Mouse (Mus musculus) embryonic facial prominence, embryonic 14.5 days (tissue): ENCODE measurements around the gene Cnn3. TPM values are rescaled to one million over a fixed set of nuclear protein-coding genes. Genes with fewer than 3 reads are reported as not detected.

Experiments used
- ATAC-seq: fragments of 200-750 bp; cut with Nextera tagmentation; 2 replicates; pipeline ENCODE4 v1.8.0; 2017; ENCODE audit warnings: low read depth, moderate number of reproducible peaks, moderate TSS enrichment
- DNase-seq: peaks from one replicate; pipeline ENCODE4 v3.0.0-alpha.2; 2015; ENCODE audit warnings: low spot score
- H3K27ac ChIP-seq: fragments of 300-500 bp; sonication (generic); replicated peaks from 2 replicates; pipeline ENCODE4 v1.5.1; 2014; ENCODE audit warnings: low read depth, mild to moderate bottlenecking, low read length, moderate library complexity
- H3K27me3 ChIP-seq: fragments of 300-500 bp; sonication (generic); replicated peaks from 2 replicates; pipeline ENCODE4 v1.6.1; 2014; ENCODE audit warnings: low read length; ENCODE audit not compliant: control insufficient read depth, insufficient read depth
- H3K36me3 ChIP-seq: fragments of 300-500 bp; sonication (generic); 2 replicates; pipeline ENCODE4 v1.6.1; 2014; ENCODE audit warnings: low read length, mixed read lengths; ENCODE audit not compliant: control insufficient read depth, insufficient read depth
- H3K4me1 ChIP-seq: fragments of 300-500 bp; sonication (generic); 2 replicates; pipeline ENCODE4 v1.6.1; 2014; ENCODE audit warnings: antibody characterized with exemption, low read length; ENCODE audit not compliant: control insufficient read depth, insufficient read depth
- H3K4me2 ChIP-seq: fragments of 300-500 bp; sonication (generic); 2 replicates; pipeline ENCODE4 v1.6.1; 2014; ENCODE audit warnings: low read depth, mild to moderate bottlenecking, low read length, moderate library complexity, mixed read lengths
- H3K4me3 ChIP-seq: fragments of 300-500 bp; sonication (generic); 2 replicates; pipeline ENCODE4 v1.5.1; 2014; ENCODE audit warnings: low read depth, mild to moderate bottlenecking, low read length
- H3K9ac ChIP-seq: fragments of 300-500 bp; sonication (generic); 2 replicates; pipeline ENCODE4 v1.6.1; 2014; ENCODE audit warnings: low read depth, mild to moderate bottlenecking, low read length, moderate library complexity, mixed read lengths
- H3K9me3 ChIP-seq: fragments of 300-500 bp; sonication (generic); 2 replicates; pipeline ENCODE4 v1.6.1; 2016; ENCODE audit warnings: low read length; ENCODE audit not compliant: control insufficient read depth
- WGBS: fragments of 180-500 bp; shearing (Covaris S2); extraction: QIAGEN DNeasy Blood & Tissue Kit; methylation state at CpG from one replicate; pipeline ENCODE4 v1.1.7; 2014; 5-methylcytosine and 5-hydroxymethylcytosine counted together
- polyA plus RNA-seq: library from polyadenylated mRNA; unstranded; fragments of >200 nt; fragmentation: Nextera tagmentation; extraction: Ambion mirVana; gene quantifications from 2 replicates; pipeline ENCODE4 v1.2.1, GENCODE M21; 2014

Gene Cnn3
- 870 and 944 TPM in 2 replicates for polyA plus RNA-seq

GRCm38 (mm10) chr3:121425861-121426620, at the start of gene Cnn3:
Gene Cnn3, plus strand, starts transcription at chr3:121426497.
- ATAC-seq = peak; percentile 91
- peak within 1 kb of the TSS; percentile 93 for H3K4me2 ChIP-seq
- H3K36me3 ChIP-seq = no peaks in the 10 kb centered on the region
- no peaks in the 10 kb centered on the region for H3K9me3 ChIP-seq
- H3K4me1 ChIP-seq = peaks cover 30% of the 10 kb centered on the region
- peak within 1 kb of the TSS; percentile 99 for H3K27ac ChIP-seq
- under 1% methylated on average over 25 of the region's 66 CpGs for WGBS
- H3K4me3 ChIP-seq = peak within 1 kb of the TSS; percentile 70
- H3K27me3 ChIP-seq = 0 out of 2 replicates have a peak, but pooled peaks cover 4% of the 10 kb centered on the region
- peak; percentile 97 for DNase-seq
- H3K9ac ChIP-seq = peak within 1 kb of the TSS; percentile 98

GRCm38 (mm10) chr3:121378708-121379612, 47.3 kb upstream of the Cnn3 start:
- Histone ChIP-seq H3K4me3 (no peak overlapping the region), H3K9me3 (no peaks in the 10 kb centered on the region), H3K36me3 (no peaks in the 10 kb centered on the region), H3K9ac (no peak overlapping the region), H3K4me1 (peaks cover 27% of the 10 kb centered on the region), H3K27me3 (no peaks in the 10 kb centered on the region), H3K27ac (no peak overlapping the region), H3K4me2 (0 out of 2 replicates have a peak overlapping the region, but pooled peaks have one; percentile 2)
- 17% methylated on average over 15 of the region's 15 CpGs for WGBS
- peak; percentile 61 for DNase-seq
- 0 out of 2 replicates have a peak, but pooled peaks have one; percentile 53 for ATAC-seq

GRCm38 (mm10) chr3:121379699-121380098, 46.6 kb upstream of the Cnn3 start:
- Histone ChIP-seq H3K36me3 (no peaks in the 10 kb centered on the region), H3K9ac (no peak overlapping the region), H3K4me2 (no peak overlapping the region), H3K4me3 (no peak overlapping the region), H3K9me3 (no peaks in the 10 kb centered on the region), H3K4me1 (peaks cover 27% of the 10 kb centered on the region), H3K27ac (no peak overlapping the region), H3K27me3 (no peaks in the 10 kb centered on the region)
- DNase-seq = no peak
- WGBS = 54% methylated on average over 5 of the region's 5 CpGs
- ATAC-seq = no peak

GRCm38 (mm10) chr3:121387471-121388009, 38.8 kb upstream of the Cnn3 start:
- Histone ChIP-seq H3K4me1 (peaks cover 28% of the 10 kb centered on the region), H3K9ac (no peak overlapping the region), H3K27ac (no peak overlapping the region), H3K36me3 (no peaks in the 10 kb centered on the region), H3K4me2 (no peak overlapping the region), H3K4me3 (no peak overlapping the region), H3K27me3 (no peaks in the 10 kb centered on the region), H3K9me3 (no peaks in the 10 kb centered on the region)
- DNase-seq (no peak), ATAC-seq (no peak)
- WGBS = 66% methylated on average over 3 of the region's 3 CpGs

- no peak overlapping the region for H3K4me3 ChIP-seq
- H3K27ac ChIP-seq = peak overlapping the region; percentile 78
- H3K9ac ChIP-seq = no peak overlapping the region
- no peaks in the 10 kb centered on the region for H3K27me3 ChIP-seq
- peak overlapping the region; percentile 46; the same call in 1 of the 2 replicates for H3K4me2 ChIP-seq
- no peaks in the 10 kb centered on the region for H3K9me3 ChIP-seq
- no peak for DNase-seq
- peaks cover 28% of the 10 kb centered on the region for H3K4me1 ChIP-seq
- H3K36me3 ChIP-seq = no peaks in the 10 kb centered on the region
- no peak for ATAC-seq
- 66% methylated on average over 8 of the region's 8 CpGs for WGBS
Observed at GRCm38 (mm10) chr3:121389366-121389765, 36.9 kb upstream of the Cnn3 start.

GRCm38 (mm10) chr3:121389860-121390530, 36.3 kb upstream of the Cnn3 start:
- peaks cover 28% of the 10 kb centered on the region for H3K4me1 ChIP-seq
- H3K36me3 ChIP-seq = no peaks in the 10 kb centered on the region
- peak; percentile 94 for DNase-seq
- H3K9ac ChIP-seq = peak overlapping the region; percentile 28; the same call in 1 of the 2 replicates
- peak; percentile 89 for ATAC-seq
- 0 out of 2 replicates have a peak overlapping the region, but pooled peaks have one; percentile 11 for H3K4me3 ChIP-seq
- 10% methylated on average over 17 of the region's 17 CpGs for WGBS
- H3K27me3 ChIP-seq = no peaks in the 10 kb centered on the region
- H3K9me3 ChIP-seq = no peaks in the 10 kb centered on the region
- peak overlapping the region; percentile 78 for H3K27ac ChIP-seq
- H3K4me2 ChIP-seq = peak overlapping the region; percentile 46

GRCm38 (mm10) chr3:121390724-121391123, 35.6 kb upstream of the Cnn3 start:
- Histone ChIP-seq H3K27ac (peak overlapping the region; percentile 78), H3K4me2 (peak overlapping the region; percentile 46)

More at GRCm38 (mm10) chr3:121390724-121391123, 35.6 kb upstream of the Cnn3 start:
- DNase-seq (peak; percentile 80), ATAC-seq (peak; percentile 64)
- Histone ChIP-seq H3K27me3 (no peaks in the 10 kb centered on the region), H3K4me1 (peaks cover 28% of the 10 kb centered on the region), H3K9me3 (no peaks in the 10 kb centered on the region), H3K4me3 (no peak overlapping the region), H3K36me3 (no peaks in the 10 kb centered on the region), H3K9ac (0 out of 2 replicates have a peak overlapping the region, but pooled peaks have one; percentile 34)
- 25% methylated on average over 7 of the region's 7 CpGs for WGBS
